Mouse (Mus musculus) erythroblast, embryonic 14.5 days (primary cell): ENCODE data around the gene Magi2. TPM values are rescaled to one million over a fixed set of nuclear protein-coding genes. Genes with fewer than 3 reads are reported as not detected.

Source experiments
- H3K27me3 ChIP-seq: 2 replicates; pipeline ENCODE4 v1.6.1; 2012; ENCODE audit warnings: inconsistent platforms; ENCODE audit not compliant: control insufficient read depth
- H3K36me3 ChIP-seq: 2 replicates; pipeline ENCODE4 v1.6.1; 2012; ENCODE audit warnings: mild to moderate bottlenecking, inconsistent platforms; ENCODE audit not compliant: control insufficient read depth
- H3K4me1 ChIP-seq: 2 replicates; pipeline ENCODE4 v1.6.1; 2012; ENCODE audit warnings: inconsistent platforms; ENCODE audit not compliant: control insufficient read depth
- H3K4me3 ChIP-seq: replicated peaks from 2 replicates; pipeline ENCODE3; 2012; ENCODE audit warnings: moderate library complexity, mild to moderate bottlenecking, inconsistent platforms
- H3K9me3 ChIP-seq: 2 replicates; pipeline ENCODE4 v1.6.1; 2012; ENCODE audit warnings: low read length, inconsistent platforms, mixed read lengths; ENCODE audit not compliant: control insufficient read depth
- GATA1 ChIP-seq: IDR thresholded peaks from 2 replicates; pipeline ENCODE4 v1.6.1; 2012; ENCODE audit warnings: low read length, inconsistent platforms, mixed read lengths
- TAL1 ChIP-seq: IDR thresholded peaks from 3 replicates; pipeline ENCODE4 v1.6.1; 2012; ENCODE audit warnings: low read length, inconsistent platforms, mixed read lengths
- polyA plus RNA-seq: library from polyadenylated mRNA; stranded (reverse); fragments of >175 nt; gene quantifications from 2 replicates; pipeline ENCODE4 v1.2.3, GENCODE M21; 2012

The Magi2 gene
- polyA plus RNA-seq, 1 experiment, result not detected

DNA sequence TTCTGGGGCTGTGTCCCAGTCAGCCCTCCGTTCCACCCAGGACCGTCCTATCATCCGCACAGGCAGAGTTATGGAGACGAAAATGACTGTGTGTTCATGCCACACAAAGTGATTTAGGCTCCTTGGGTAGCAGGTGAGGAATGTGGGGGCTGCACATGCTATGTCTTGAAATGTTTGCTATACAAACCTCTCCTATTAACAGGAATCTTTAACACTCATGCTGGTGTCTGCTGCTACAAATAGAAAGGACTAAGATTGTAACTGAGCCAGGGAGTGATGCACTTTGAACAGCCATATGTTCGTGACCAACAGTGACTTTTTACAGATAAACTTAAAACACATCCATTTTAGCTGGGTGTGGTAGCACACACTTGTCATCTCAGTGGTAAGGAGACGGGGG is 772.6 kb downstream of the Magi2 start:
- no peak overlapping the region for H3K4me3 ChIP-seq
- TF ChIP-seq TAL1 (no peak), GATA1 (no peak)
- no peaks in the 10 kb centered on the region for H3K36me3 ChIP-seq
- H3K9me3 ChIP-seq, result no peaks in the 10 kb centered on the region
- H3K27me3 ChIP-seq, result no peaks in the 10 kb centered on the region
- H3K4me1 ChIP-seq, result no peaks in the 10 kb centered on the region

DNA sequence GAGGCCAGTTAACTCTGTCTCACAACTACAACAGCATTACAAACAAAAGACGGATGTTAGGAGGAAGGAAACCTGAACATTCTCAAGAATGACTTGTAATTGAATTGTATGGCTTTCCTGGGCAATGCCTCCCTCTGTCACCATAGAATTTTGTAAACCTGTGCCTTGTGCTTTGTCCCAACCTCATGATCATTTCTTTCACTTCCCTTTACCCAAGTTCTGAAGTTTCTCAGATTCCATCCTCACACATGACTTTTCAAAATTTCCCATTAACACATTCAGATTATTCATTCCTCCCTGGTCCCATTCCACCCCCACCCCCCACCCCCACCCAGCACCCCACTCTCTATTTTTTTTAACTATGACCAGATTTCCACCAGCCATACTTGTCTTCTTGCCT is 773.1 kb downstream of the Magi2 start:
- H3K36me3 ChIP-seq, result no peaks in the 10 kb centered on the region
- no peaks in the 10 kb centered on the region for H3K4me1 ChIP-seq
- no peak overlapping the region for H3K4me3 ChIP-seq
- H3K27me3 ChIP-seq, result no peaks in the 10 kb centered on the region
- no peaks in the 10 kb centered on the region for H3K9me3 ChIP-seq
- no peak for TF ChIP-seq TAL1
- no peak for TF ChIP-seq GATA1

DNA sequence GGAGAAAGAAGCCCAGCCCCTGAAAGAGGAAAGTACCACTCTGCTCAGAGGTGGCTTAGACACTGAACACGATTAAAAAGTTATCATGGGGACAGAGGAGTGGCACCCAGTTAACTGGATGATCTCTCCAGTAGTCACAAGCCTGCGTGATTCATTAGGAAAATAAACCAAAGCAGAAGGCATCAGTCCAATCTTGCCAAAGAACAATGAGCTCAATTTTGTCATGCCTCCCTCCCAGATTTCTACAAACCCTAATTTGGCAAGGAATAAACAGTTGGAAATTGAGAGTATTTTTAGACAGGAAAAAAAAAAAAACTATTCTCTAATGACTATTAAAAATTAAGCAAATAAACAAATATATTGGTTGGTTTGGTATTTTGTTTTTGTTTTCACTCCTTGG is 779.8 kb downstream of the Magi2 start:
- no peak overlapping the region for H3K4me3 ChIP-seq
- H3K9me3 ChIP-seq, result 0 out of 2 replicates have a peak, but pooled peaks cover 3% of the 10 kb centered on the region
- no peaks in the 10 kb centered on the region for H3K4me1 ChIP-seq
- H3K27me3 ChIP-seq, result no peaks in the 10 kb centered on the region
- H3K36me3 ChIP-seq, result no peaks in the 10 kb centered on the region
- TF ChIP-seq TAL1 (no peak), GATA1 (no peak)

DNA sequence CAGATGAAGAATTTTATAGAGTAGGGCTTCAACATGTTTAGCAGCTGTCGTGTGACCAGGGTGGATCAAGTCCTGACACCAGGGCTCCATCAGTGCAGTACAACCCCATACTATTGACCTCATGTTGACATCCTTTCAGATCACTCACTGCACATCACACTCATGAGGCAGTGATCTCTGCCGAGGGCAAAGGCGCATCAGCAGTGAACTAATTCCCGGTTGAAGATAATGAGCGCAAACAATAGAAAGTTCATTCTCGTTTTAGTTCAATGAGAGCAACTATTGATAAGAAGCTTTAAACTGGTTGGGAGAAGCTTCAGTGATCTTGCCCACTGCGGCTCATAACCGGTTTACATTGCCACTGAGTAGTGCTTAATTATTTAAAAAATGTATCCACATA is 780.4 kb downstream of the Magi2 start:
- H3K9me3 ChIP-seq, result peaks cover 7% of the 10 kb centered on the region
- TF ChIP-seq GATA1 (no peak), TAL1 (no peak)
- no peaks in the 10 kb centered on the region for H3K4me1 ChIP-seq
- no peaks in the 10 kb centered on the region for H3K27me3 ChIP-seq
- H3K36me3 ChIP-seq, result no peaks in the 10 kb centered on the region
- H3K4me3 ChIP-seq, result no peak overlapping the region

DNA sequence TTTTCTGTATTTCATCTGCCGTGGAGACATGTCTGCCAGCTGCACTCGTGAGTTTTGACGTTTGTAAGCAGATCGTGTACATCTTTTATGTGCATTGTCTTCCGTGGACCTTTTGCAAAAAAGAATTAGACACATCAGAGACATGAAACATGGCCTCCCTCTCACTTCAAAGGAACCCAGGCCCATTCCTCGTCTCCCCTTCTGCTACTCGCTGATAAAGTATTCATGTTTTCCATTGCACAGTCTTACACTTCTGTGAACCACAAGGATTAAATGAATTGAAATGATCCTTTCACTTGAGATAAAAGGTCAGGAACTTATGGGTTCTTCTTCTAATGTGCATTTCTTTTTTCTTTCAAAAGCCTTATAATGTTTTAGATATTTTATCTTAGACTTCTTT is 783.4 kb downstream of the Magi2 start:
- no peaks in the 10 kb centered on the region for H3K36me3 ChIP-seq
- H3K27me3 ChIP-seq, result no peaks in the 10 kb centered on the region
- TF ChIP-seq GATA1 (no peak), TAL1 (no peak)
- H3K4me1 ChIP-seq, result no peaks in the 10 kb centered on the region
- no peak overlapping the region for H3K4me3 ChIP-seq
- H3K9me3 ChIP-seq, result peaks cover 15% of the 10 kb centered on the region

DNA sequence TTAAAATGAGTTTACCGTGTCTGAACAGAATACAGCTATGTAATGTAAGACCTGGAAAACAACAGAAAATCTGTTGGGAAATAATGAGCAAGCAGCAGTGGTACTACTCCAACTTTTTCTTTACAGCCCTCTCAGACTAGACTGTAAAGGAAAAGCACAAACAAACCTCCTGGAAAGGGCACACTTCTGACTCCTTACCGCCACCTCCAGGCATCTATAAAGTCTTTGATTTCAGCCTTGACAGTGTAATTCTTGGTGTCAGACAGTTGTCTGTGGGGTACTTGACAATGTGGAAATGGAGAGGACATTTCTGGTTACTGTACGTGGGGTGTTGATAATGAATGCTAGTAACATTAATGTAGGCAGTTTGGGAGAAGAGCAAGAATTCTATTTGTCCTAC is 791.2 kb downstream of the Magi2 start:
- TF ChIP-seq GATA1, result no peak
- no peaks in the 10 kb centered on the region for H3K36me3 ChIP-seq
- no peak overlapping the region for H3K4me3 ChIP-seq
- no peaks in the 10 kb centered on the region for H3K27me3 ChIP-seq
- no peaks in the 10 kb centered on the region for H3K4me1 ChIP-seq
- H3K9me3 ChIP-seq, result peaks cover 1% of the 10 kb centered on the region; the same call in 1 of the 2 replicates

DNA sequence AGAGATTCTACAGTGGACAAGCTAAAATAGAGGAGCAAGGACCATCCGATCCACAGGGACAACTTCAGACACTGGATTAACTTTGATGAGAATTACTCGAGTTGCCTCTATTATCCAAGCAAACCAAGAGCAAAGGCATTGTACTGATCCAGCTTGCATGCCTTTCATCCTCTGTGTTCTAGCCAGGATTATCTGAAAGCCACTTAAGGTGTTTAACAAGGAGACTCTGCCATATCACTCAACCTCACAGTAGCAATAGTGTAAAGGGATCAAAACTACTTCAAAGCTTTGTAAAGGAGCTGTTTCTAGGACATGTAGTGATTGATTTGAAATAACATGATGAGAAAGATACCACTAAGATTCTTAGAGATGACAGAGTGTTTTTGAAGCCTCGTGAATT is 819.8 kb downstream of the Magi2 start:
- H3K27me3 ChIP-seq, result no peaks in the 10 kb centered on the region
- no peaks in the 10 kb centered on the region for H3K4me1 ChIP-seq
- H3K9me3 ChIP-seq, result no peaks in the 10 kb centered on the region
- H3K4me3 ChIP-seq, result no peak overlapping the region
- no peaks in the 10 kb centered on the region for H3K36me3 ChIP-seq
- TF ChIP-seq GATA1 (no peak), TAL1 (no peak)

DNA sequence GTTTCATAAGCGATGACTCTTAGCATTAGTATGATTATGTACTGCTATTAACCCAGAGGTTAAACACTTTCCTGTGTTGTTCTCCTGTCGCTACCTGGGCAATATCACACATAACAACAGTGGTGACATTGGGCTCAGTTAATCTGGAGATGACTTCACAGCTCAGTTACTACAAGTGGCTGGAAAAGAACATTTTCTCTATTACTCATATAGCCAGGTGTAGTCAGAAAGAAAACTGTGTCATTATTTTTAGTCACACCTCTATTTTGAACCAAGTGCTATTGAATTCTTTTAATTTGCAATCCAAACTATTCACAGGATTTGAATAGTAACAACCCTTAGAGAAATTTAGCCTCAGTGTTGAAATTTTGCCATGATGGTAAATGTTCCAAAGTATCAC is 821.5 kb downstream of the Magi2 start:
- no peaks in the 10 kb centered on the region for H3K36me3 ChIP-seq
- no peak overlapping the region for H3K4me3 ChIP-seq
- TF ChIP-seq TAL1 (no peak), GATA1 (no peak)
- no peaks in the 10 kb centered on the region for H3K9me3 ChIP-seq
- no peaks in the 10 kb centered on the region for H3K4me1 ChIP-seq
- no peaks in the 10 kb centered on the region for H3K27me3 ChIP-seq

DNA sequence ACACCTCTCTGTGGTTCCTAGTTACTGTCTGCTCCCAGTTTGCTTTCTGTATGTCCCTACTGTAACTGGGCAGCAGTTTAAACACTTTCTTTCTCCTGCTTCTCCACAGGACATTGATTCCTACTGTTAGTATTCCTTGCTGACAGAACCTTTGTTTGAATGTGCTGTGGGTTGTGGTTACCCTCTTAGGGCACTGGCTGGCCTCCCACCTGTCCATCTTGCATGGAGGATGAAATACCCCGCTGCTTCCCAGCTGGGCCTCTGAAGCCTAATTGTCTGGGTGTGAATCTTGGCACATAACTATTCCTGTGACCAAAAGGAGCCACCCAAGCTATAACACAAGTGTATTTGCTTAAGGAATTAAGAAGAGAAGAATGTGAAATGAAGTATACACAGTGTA is 823.4 kb downstream of the Magi2 start:
- H3K27me3 ChIP-seq, result no peaks in the 10 kb centered on the region
- H3K36me3 ChIP-seq, result no peaks in the 10 kb centered on the region
- no peak overlapping the region for H3K4me3 ChIP-seq
- H3K4me1 ChIP-seq, result no peaks in the 10 kb centered on the region
- no peaks in the 10 kb centered on the region for H3K9me3 ChIP-seq
- TF ChIP-seq TAL1 (no peak), GATA1 (no peak)

DNA sequence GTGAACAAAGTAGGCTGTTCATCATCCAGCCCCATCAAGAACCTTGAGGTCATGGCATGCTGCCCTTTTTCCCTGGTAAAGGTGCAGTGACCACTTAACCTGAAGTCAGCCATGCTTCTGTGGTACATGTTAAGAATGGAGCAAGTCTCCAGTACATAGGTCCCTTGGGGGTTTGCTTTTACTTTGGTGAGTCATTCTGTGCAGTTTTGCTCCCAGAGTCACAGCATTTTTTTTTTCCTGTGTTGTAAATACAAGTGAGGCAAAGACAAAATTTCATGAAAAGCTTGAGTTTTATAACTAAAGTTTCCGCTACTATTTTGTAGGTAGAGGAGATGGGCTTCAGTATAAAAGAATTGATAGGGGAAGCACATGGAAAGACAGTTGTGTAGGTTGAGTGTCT is 828.2 kb downstream of the Magi2 start:
- H3K9me3 ChIP-seq, result no peaks in the 10 kb centered on the region
- H3K36me3 ChIP-seq, result no peaks in the 10 kb centered on the region
- H3K4me1 ChIP-seq, result no peaks in the 10 kb centered on the region
- H3K4me3 ChIP-seq, result no peak overlapping the region
- no peaks in the 10 kb centered on the region for H3K27me3 ChIP-seq
- TF ChIP-seq GATA1, result no peak
